Mouse (Mus musculus): Measurements from ENCODE around the gene Tmem178.

Tmem178 gene

DNA sequence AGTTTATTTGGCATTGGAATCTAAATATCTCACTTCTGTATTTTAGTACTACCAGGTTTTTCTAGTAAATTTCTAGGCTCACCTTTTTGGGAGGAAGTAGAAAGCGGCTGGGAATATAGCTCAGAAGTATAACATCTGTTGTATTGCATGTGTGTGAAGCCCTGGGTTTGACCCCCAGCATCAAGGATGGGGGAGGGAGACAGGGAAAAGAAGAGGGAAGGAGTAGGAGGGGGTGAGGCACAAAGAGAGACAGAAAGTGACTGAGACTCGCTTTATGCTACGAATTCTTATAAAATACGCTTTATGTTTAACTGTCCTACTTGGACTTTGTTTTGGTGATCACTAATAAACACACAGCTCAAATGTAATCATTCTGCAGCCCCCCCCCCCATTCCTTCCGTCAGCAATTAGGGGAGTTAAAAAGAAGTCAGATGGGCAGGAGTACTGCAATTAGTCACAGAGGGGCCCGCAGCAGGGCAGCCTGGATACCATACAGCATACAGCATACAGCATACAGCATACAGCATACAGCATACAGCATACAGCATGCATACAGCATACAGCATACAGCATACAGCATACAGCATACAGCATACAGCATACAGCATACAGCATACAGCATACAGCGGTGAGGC is 103.6 kb downstream of the Tmem178 start:
- DNase-seq (ENCODE audit: low read depth, low spot score): no peak

Measured in retina, postnatal 7 days (tissue).